Mouse (Mus musculus) megakaryocyte, adult 5-6 weeks (primary cell): Measurements from ENCODE around the gene Gm21319. TPM values are rescaled to one million over a fixed set of nuclear protein-coding genes. Genes with fewer than 3 reads are reported as not detected.
"Not testable (repeated sequence)": the region's sequence is repeated elsewhere in the genome, so short reads cannot be mapped to it uniquely, and the experiment has no call there.

ENCODE experiments used
- ATAC-seq: 2 replicates; pipeline ENCODE4 v1.8.0; 2016; ENCODE audit warnings: mild to moderate bottlenecking, inconsistent platforms; ENCODE audit not compliant: poor library complexity, severe bottlenecking
- total RNA-seq, 2 experiments: library from RNA; stranded (forward) in 1 of 2; stranded (reverse) in 1 of 2; fragments of 153-499, 151-499 nt in 1 of 2; fragments of 221-1000, 200-1000 nt in 1 of 2; gene quantifications; 2 replicates each; pipeline versions ENCODE4 v1.2.3 to v1.2.4; 2015 to 2017

Gene Gm21319
- total RNA-seq (2015) (not detected in 2 replicates), total RNA-seq (2017) (not detected in 2 replicates)

- not testable (repeated sequence) for ATAC-seq
Measured at GRCm38 (mm10) chr12:87775655-87776054, at the start of gene Gm21319. TSS of gene Gm21319 (minus strand) at chr12:87775755.

- ATAC-seq, result not testable (repeated sequence)
Measured at GRCm38 (mm10) chr12:87816277-87816676, 40.7 kb upstream of the Gm21319 start, which contains the start of gene BB287469. TSS of gene BB287469 (plus strand) at chr12:87816577.

- not testable (repeated sequence) for ATAC-seq
Measured at GRCm38 (mm10) chr12:87797971-87798370, 22.4 kb upstream of the Gm21319 start.

DNA sequence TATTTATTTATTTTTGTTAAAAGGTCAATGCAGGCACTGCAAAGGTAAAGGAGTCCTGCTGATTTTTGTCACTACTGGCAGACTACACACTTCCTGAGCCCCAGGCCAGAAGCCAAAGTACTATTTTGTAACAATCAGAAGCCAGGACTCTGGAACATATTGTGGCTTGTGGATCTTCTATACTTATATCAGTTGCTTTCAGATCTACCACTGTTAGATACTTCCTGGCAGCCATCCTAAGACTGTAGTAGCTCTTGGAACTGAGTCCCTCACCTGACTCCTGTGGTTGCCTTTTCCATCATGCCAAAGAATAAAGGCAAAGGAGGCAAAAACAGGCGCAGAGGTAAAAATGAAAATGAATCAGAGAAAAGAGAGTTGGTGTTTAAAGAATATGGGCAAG lies 19.7 kb upstream of the Gm21319 start, which contains the start of gene Gm21936:
Gm21936 (plus strand) TSS at position 301 of the 400 bp plus-strand sequence.
- not testable (repeated sequence) for ATAC-seq

Other genes starting within 250 kb of the Gm21319 start
- not detected in 2 replicates for gene Oog1, start 173.1 kb downstream of the Gm21319 start, total RNA-seq (2015)
- gene Oog1, start 173.1 kb downstream of the Gm21319 start, total RNA-seq (2017), result not detected in 2 replicates
- gene Gm4027, start 156.9 kb downstream of the Gm21319 start, total RNA-seq (2015), result not detected in 2 replicates
- not detected in 2 replicates for gene Gm4027, start 156.9 kb downstream of the Gm21319 start, total RNA-seq (2017)
- gene Gm16381, start 131.1 kb downstream of the Gm21319 start, total RNA-seq (2015), result not detected in 2 replicates
- gene Gm16381, start 131.1 kb downstream of the Gm21319 start, total RNA-seq (2017), result not detected in 2 replicates
- not detected in 2 replicates for gene Gm21936, start 19.8 kb upstream of the Gm21319 start, total RNA-seq (2015)
- gene Gm21936, start 19.8 kb upstream of the Gm21319 start, total RNA-seq (2017), result not detected in 2 replicates
- gene BB287469, start 40.8 kb upstream of the Gm21319 start, total RNA-seq (2015), result not detected in 2 replicates
- gene BB287469, start 40.8 kb upstream of the Gm21319 start, total RNA-seq (2017), result not detected in 2 replicates
- not detected in 2 replicates for gene Gm2001, start 66.6 kb upstream of the Gm21319 start, total RNA-seq (2015)
- gene Gm2001, start 66.6 kb upstream of the Gm21319 start, total RNA-seq (2017), result not detected in 2 replicates
- gene Gm2016, start 98.3 kb upstream of the Gm21319 start, total RNA-seq (2015), result not detected in 2 replicates
- gene Gm2016, start 98.3 kb upstream of the Gm21319 start, total RNA-seq (2017), result not detected in 2 replicates
- not detected in 2 replicates for gene Gm2022, start 119.6 kb upstream of the Gm21319 start, total RNA-seq (2015)
- not detected in 2 replicates for gene Gm2022, start 119.6 kb upstream of the Gm21319 start, total RNA-seq (2017)
- not detected in 2 replicates for gene Gm2035, start 144.1 kb upstream of the Gm21319 start, total RNA-seq (2015)
- not detected in 2 replicates for gene Gm2035, start 144.1 kb upstream of the Gm21319 start, total RNA-seq (2017)
- gene Gm2042, start 178.3 kb upstream of the Gm21319 start, total RNA-seq (2015), result not detected in 2 replicates
- gene Gm2042, start 178.3 kb upstream of the Gm21319 start, total RNA-seq (2017), result not detected in 2 replicates
- gene Gm2075, start 236.1 kb upstream of the Gm21319 start, total RNA-seq (2015), result not detected in 2 replicates
- gene Gm2075, start 236.1 kb upstream of the Gm21319 start, total RNA-seq (2017), result not detected in 2 replicates
- gene Gm6803, start 243.0 kb upstream of the Gm21319 start, total RNA-seq (2015), result not detected in 2 replicates
- gene Gm6803, start 243.0 kb upstream of the Gm21319 start, total RNA-seq (2017), result not detected in 2 replicates